23 mouse cellular contexts compared by ENCODE assay signal in genomic region chr4:123658175-123658574, GRCm38 (mm10). TPM values are rescaled to one million over a fixed set of nuclear protein-coding genes. Genes with fewer than 3 reads are reported as not detected.
DNase-seq lines count a peak whose midpoint lies in the region; ATAC-seq and TF ChIP-seq lines count a peak whose summit lies in the region.
"Had no signal": no experiment of that assay in that cellular context is flagged by ENCODE, and none has a peak within 500 bp of the region (broad histone marks: within the 10 kb centered on the region; RNA-seq: fewer than 3 reads in every experiment).

No protein-coding gene starts in this region.

- H3K4me1 ChIP-seq in midbrain, embryonic 11.5 days (ENCODE audit: control insufficient read depth, insufficient read depth, low read length) = peaks cover 19% of the 10 kb centered on the region
- H3K4me1 ChIP-seq in midbrain, embryonic 10.5 days = peaks cover 21% of the 10 kb centered on the region
- H3K4me1 ChIP-seq in ES-Bruce4 (ENCODE audit: control insufficient read depth, insufficient read depth, low read length) = peaks cover 2% of the 10 kb centered on the region

- TF ChIP-seq CTCF in ES-Bruce4 (IDR thresholded peaks at IDR 0.05; ENCODE audit: low read depth, low read length) = no peak

- no peaks in the 10 kb centered on the region for H3K27me3 ChIP-seq in midbrain, embryonic 11.5 days (ENCODE audit: control insufficient read depth, insufficient read depth, low read length)
- H3K27me3 ChIP-seq in midbrain, embryonic 10.5 days (ENCODE audit: low read depth, poor library complexity, severe bottlenecking) = no peaks in the 10 kb centered on the region
- no peaks in the 10 kb centered on the region for H3K27me3 ChIP-seq in ES-Bruce4 (ENCODE audit: control insufficient read depth, insufficient read depth, low read length, poor library complexity, severe bottlenecking)
- H3K27me3 ChIP-seq: CH12.LX, Patski had no signal

- no peak for ATAC-seq in midbrain, embryonic 11.5 days (ENCODE audit: low FRiP score)
- ATAC-seq: activated CD4-positive, CD25-positive, alpha-beta regulatory T cell, adult 4 months; CD4-positive, CD25-positive, alpha-beta regulatory T cell, adult 4 months; Patski had no signal

- WGBS in midbrain, embryonic 11.5 days = 95% methylated on average over 1 of the region's 1 CpGs
- WGBS in midbrain, embryonic 10.5 days = 95% methylated on average over 1 of the region's 1 CpGs

- H3K9ac ChIP-seq in midbrain, embryonic 11.5 days (ENCODE audit: low read length) = no peak overlapping the region
- 0 out of 2 replicates have a peak overlapping the region, but pooled peaks have one; percentile 23 for H3K9ac ChIP-seq in ES-Bruce4 (ENCODE audit: low read depth, poor library complexity, severe bottlenecking)

- no peak for TF ChIP-seq POLR2A in ES-Bruce4 (IDR thresholded peaks at IDR 0.05; ENCODE audit: insufficient read depth, low read length)

- no peaks in the 10 kb centered on the region for H3K36me3 ChIP-seq in midbrain, embryonic 11.5 days (ENCODE audit: control insufficient read depth, insufficient read depth, low read length)
- peaks cover 39% of the 10 kb centered on the region for H3K36me3 ChIP-seq in midbrain, embryonic 10.5 days
- no peaks in the 10 kb centered on the region; the same call in 1 of the 2 replicates for H3K36me3 ChIP-seq in ES-Bruce4 (ENCODE audit: control insufficient read depth, insufficient read depth, low read length, poor library complexity, severe bottlenecking)
- H3K36me3 ChIP-seq: G1E had no signal

- H3K27ac ChIP-seq in midbrain, embryonic 11.5 days (ENCODE audit: low read depth, low read length) = no peak overlapping the region
- no peak overlapping the region for H3K27ac ChIP-seq in midbrain, embryonic 10.5 days (replicated peaks)
- H3K27ac ChIP-seq in ES-Bruce4 (ENCODE audit: insufficient read depth, low read length) = no peak overlapping the region

- H3K4me3 ChIP-seq in midbrain, embryonic 11.5 days (ENCODE audit: low read depth, low read length) = no peak overlapping the region
- H3K4me3 ChIP-seq in midbrain, embryonic 10.5 days = no peak overlapping the region
- H3K4me3 ChIP-seq in ES-Bruce4 (ENCODE audit: low read depth, low read length) = no peak overlapping the region

- TF ChIP-seq EP300 in ES-Bruce4 (IDR thresholded peaks at IDR 0.05; ENCODE audit: insufficient read depth, low read depth, low read length) = no peak

- no peaks in the 10 kb centered on the region for H3K9me3 ChIP-seq in midbrain, embryonic 11.5 days (ENCODE audit: control insufficient read depth, low read length)
- H3K9me3 ChIP-seq in midbrain, embryonic 10.5 days (replicated peaks) = no peaks in the 10 kb centered on the region
- H3K9me3 ChIP-seq in ES-Bruce4 (replicated peaks; ENCODE audit: control insufficient read depth, insufficient read depth, low read length, poor library complexity, severe bottlenecking) = no peaks in the 10 kb centered on the region
- H3K9me3 ChIP-seq: G1E had no signal

- H3K4me2 ChIP-seq in midbrain, embryonic 11.5 days = no peak overlapping the region

- peak; percentile 76 for DNase-seq in midbrain, embryonic 11.5 days (ENCODE audit: low spot score, missing footprints)
- no peak for DNase-seq in midbrain, embryonic 10.5 days (ENCODE audit: low spot score)
- DNase-seq in Muller cell, postnatal 12 days (ENCODE audit: inconsistent ontology term) = peak; percentile 59
- no peak for DNase-seq in adrenal gland, postnatal 36 days
- no peak for DNase-seq in cerebellum, adult 18-20 months
- DNase-seq: adrenal gland, adult 2 months; adrenal gland, adult 8-10 months; adrenal gland, postnatal 10 days; adrenal gland, postnatal 14 days; adrenal gland, postnatal 25 days; B cell, adult 2 months; cerebellum, adult 11 months; cerebellum, adult 11-12 months; cerebellum, adult 2 months; cerebellum, adult 8-10 months; cerebellum, adult 9-10 months; cerebellum, adult 9-11 months had no signal

RNA-seq across cellular contexts. Expression of gene Macf1, which starts 26.0 kb away (rescaled TPM):
- polyA plus RNA-seq in midbrain, embryonic 11.5 days (2014; fragmentation: Nextera tagmentation; extraction: Ambion mirVana) = 74.6 and 78.0 TPM in 2 replicates
- polyA plus RNA-seq in midbrain, embryonic 10.5 days (2016; fragmentation: Nextera tagmentation; extraction: Ambion mirVana) = 39.2 and 46.2 TPM in 2 replicates
- 251 and 257 TPM in 2 replicates for polyA plus RNA-seq in ES-Bruce4 (2011; ENCODE audit: insufficient read depth, insufficient read length, low read depth, missing spikeins)
- 100 to 1,000 TPM; 150 to 174 TPM for total RNA-seq in adrenal gland, postnatal 36 days (2021)

RNA-seq across cellular contexts. Expression of gene Ndufs5, which starts 59.8 kb away (rescaled TPM):
- 301 and 315 TPM in 2 replicates for polyA plus RNA-seq in midbrain, embryonic 11.5 days (2014; fragmentation: Nextera tagmentation; extraction: Ambion mirVana)
- 328 and 330 TPM in 2 replicates for polyA plus RNA-seq in midbrain, embryonic 10.5 days (2016; fragmentation: Nextera tagmentation; extraction: Ambion mirVana)
- 130 and 166 TPM in 2 replicates for polyA plus RNA-seq in ES-Bruce4 (2011; ENCODE audit: insufficient read depth, insufficient read length, low read depth, missing spikeins)
- total RNA-seq in adrenal gland, postnatal 36 days (2021) = 100 to 1,000 TPM; 236 to 258 TPM

Comparison
In these comparisons a context has a peak if more than half of its experiments do, and no peak if none do; other contexts are left out.
1. DNase-seq: peak in midbrain, embryonic 11.5 days (single experiment) and Muller cell, postnatal 12 days (single experiment); none in midbrain, embryonic 10.5 days (single experiment), adrenal gland, postnatal 36 days (0 of 2) and cerebellum, adult 18-20 months (0 of 2).